Mouse (Mus musculus) left cerebral cortex, adult 8-10 months (tissue): ENCODE data around the gene Hpse2. TPM values are rescaled to one million over a fixed set of nuclear protein-coding genes. Genes with fewer than 3 reads are reported as not detected.
"Not testable (repeated sequence)": the region's sequence is repeated elsewhere in the genome, so short reads cannot be mapped to it uniquely, and the experiment has no call there.

Source experiments
- DNase-seq, 2 experiments: peaks; one replicate each; pipeline ENCODE4 v3.0.0; 2022; ENCODE audit warnings: low spot score in 2 of 2
- total RNA-seq, 4 experiments: library from RNA; stranded (reverse); gene quantifications; 2 replicates each; pipeline ENCODE4 v1.2.4; 2022

The Hpse2 gene
- total RNA-seq, 4 experiments from 2014 or later: 0.08 to 0.13 (median 0.09) TPM; not detected in 1

- DNase-seq: no peak
Measured at GRCm38 (mm10) chr19:42857096-42857495, 531.1 kb downstream of the Hpse2 start.

GRCm38 (mm10) chr19:42855649-42856048 lies 532.5 kb downstream of the Hpse2 start:
- DNase-seq: no peak

GRCm38 (mm10) chr19:42850444-42850843 lies 537.7 kb downstream of the Hpse2 start:
- DNase-seq: no peak

- no peak for DNase-seq
Measured at GRCm38 (mm10) chr19:42839621-42840294, 548.4 kb downstream of the Hpse2 start.

DNA sequence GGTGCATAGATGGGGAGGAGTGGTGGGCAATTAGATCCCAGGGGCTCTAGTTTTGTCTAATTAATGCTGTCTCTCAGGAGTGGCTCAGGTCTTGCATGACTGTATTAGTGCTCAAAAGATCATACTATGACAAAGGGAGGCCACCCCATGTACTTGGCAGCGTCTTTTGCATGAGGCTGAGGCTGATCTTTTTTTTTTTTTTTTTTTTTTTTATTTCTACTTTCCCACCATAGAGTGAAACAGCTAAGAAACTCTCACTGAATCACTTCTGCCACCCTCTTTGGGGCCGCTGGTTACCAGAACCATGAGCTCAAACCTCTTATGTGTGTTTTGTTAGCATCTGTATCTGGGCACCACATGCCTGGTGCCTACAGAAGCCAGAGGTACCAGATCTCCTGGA lies 549.0 kb downstream of the Hpse2 start:
- DNase-seq: no peak

DNA sequence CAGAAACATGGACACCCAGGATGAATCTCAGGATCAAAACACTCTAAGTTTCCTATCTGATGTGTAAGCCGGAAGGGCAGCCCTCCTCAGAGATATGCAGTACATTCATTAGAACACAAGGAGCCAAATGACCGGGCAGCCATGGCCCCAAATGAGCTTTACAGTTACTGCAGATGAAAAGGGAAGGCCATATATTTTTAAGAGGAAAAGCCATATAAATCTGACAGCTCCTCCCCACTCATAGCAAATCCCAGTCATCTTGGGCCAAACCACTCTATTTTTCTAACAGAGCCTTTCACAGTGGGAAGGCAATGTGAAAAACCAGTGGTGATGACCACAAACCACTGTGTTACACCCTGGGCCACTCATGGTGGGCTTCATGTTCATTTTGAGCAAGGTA lies 549.9 kb downstream of the Hpse2 start:
- no peak for DNase-seq

- DNase-seq: no peak
Measured at GRCm38 (mm10) chr19:42837591-42837990, 550.6 kb downstream of the Hpse2 start.

- no peak for DNase-seq
Measured at GRCm38 (mm10) chr19:42833126-42833525, 555.0 kb downstream of the Hpse2 start.

GRCm38 (mm10) chr19:42832251-42832650 lies 555.9 kb downstream of the Hpse2 start:
- DNase-seq: no peak

DNA sequence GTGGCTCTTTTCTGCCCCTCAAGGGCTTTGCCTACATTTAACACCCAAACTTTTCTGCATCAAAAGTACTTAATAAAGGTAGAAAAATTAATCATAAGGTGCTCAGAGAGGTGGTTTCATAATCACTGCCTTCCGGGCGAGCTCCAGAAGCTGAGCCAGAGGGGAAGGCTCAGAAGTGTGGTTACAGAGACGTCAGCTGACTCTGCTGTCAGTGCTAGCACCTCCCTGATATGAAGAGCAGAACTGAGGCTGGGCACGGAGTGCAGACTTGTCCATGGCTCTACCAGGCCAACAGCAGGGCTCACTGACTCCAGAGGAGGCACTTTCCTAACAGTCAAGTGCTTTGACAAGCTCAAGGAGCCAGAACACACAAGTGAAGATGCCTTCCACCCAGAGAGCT lies 559.0 kb downstream of the Hpse2 start:
- no peak for DNase-seq

DNA sequence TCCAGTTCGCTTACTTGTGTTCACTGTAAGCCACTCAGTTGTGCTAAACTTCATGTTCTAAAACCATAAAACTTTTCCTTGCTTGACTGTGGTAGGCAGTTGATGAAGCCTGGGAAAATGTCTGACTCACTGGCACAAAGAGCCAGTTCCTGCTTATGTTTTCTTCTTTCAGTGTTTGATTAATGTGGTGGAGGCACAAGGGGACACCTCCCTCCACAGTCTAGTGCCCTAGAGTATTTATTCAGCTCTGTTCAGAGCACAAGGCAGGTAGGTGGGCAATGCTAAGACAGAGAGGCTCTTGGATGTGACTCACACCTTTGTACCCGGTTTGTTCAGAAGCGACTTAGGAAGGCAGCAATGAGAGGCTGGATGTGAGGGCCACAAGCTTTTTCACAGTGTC lies 560.3 kb downstream of the Hpse2 start:
- no peak for DNase-seq

- no peak for DNase-seq
Measured at GRCm38 (mm10) chr19:42820109-42820508, 568.0 kb downstream of the Hpse2 start.

- no peak for DNase-seq
Measured at GRCm38 (mm10) chr19:42817761-42818160, 570.4 kb downstream of the Hpse2 start.

DNA sequence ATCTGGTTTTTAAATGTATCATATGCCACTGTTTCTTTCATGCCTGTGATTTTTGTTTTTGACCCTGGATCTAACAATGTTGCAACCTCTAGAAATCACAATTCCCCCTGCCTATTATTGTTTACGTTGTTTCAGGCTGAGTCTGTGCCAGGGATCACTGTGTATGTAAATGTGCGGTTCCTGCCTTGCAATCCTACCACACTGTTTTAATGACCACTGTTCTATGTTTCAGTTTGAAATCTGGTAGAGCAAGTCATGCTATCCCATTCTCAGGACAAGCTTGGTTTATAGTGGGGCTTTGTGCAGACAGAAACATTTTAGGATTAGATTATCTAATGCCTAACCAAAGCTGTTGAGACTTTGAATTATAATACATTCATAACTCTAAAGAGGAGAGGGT lies 571.9 kb downstream of the Hpse2 start:
- no peak for DNase-seq

GRCm38 (mm10) chr19:42810140-42810539 lies 578.0 kb downstream of the Hpse2 start:
- no peak for DNase-seq

DNA sequence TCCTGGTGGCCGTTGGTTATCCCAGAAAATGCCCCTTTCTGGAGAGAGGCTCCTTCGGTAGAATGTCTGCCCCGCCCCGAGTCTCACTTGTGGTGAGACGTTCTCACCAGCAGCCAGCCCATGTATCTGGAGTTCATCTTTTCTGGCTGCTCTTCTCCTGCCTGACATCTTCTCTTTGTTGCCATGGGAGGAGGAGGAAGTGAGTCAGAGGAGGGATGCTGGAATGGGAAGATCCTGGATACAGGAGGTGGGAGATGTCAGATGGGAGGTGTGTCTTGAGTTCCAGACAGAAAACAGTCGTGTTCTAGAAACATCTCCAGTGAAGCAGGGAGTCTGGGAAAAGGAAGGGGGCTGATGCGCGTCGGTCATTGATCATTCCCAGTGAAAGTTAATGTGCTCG lies 578.7 kb downstream of the Hpse2 start:
- no peak for DNase-seq

GRCm38 (mm10) chr19:42797866-42798265 lies 590.3 kb downstream of the Hpse2 start:
- no peak for DNase-seq

GRCm38 (mm10) chr19:42795801-42796200 lies 592.4 kb downstream of the Hpse2 start:
- DNase-seq: no peak

DNA sequence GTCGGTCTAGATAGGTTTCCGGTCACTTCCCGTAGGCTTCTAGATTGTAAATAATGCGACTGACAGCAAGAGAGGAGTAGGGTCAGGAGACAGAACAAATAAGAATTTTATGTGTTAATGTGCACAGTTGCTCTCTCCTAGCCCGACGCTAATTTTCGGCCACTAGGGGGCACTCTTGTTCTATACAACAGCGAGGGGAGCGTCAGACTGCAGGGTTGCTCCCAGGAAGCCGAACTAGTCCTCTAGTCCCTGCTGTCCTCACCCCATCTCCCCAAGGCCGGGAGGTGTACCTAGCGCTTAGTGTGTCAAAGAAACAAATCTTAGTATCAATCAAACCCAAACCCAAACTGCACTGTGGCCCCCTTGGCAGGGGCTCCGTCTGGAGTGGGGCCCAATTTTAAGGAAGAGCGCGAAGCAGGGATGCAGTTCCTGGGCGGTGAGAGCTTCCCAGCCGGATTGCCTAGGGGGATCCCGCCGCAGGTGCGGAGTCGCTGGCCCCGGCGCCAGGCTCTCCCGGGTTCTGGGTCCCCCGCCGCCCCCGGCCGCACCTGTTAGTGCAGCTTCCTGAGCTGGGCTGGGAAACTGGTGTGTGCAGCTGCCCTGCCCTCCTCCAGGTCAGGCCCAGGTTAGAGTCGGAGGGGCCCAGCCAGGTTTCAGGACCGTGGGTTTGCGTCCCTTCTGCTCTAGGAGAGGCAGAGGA lies 593.1 kb downstream of the Hpse2 start:
- peak; percentile 62 to 92 for DNase-seq

- no peak for DNase-seq
Measured at GRCm38 (mm10) chr19:42788311-42788710, 599.8 kb downstream of the Hpse2 start.

DNA sequence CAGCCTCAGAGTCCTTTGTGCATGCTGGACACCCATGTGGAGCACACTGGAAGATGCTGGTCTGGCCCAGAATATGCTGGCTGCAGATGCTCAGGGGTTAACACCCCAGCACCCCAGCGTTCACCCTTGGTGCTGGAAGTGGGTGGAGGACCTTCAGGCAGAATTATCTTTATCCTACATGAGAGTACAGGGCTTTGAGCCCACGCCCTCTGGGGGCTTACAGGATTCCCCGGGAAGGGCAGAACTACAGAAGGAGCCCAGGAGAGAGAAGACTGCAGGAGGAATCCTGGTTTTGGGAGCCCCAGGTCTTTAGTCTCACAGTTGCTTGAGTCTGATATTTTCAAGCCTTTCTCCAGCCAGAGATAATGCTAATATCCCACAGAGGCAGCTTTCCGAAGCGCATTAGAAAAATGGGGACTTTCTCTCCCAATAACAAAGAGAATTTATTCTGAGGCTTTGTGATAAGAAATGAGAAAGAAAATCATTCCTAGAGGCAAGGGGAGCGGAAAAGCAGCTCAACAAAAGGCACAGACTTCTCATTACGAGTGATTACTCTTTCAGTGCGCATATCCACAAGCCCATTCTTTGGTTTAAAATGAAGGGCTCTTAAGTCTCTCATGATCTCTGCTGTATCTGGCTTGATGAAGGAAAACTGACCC lies 602.5 kb downstream of the Hpse2 start:
- DNase-seq: no peak

DNA sequence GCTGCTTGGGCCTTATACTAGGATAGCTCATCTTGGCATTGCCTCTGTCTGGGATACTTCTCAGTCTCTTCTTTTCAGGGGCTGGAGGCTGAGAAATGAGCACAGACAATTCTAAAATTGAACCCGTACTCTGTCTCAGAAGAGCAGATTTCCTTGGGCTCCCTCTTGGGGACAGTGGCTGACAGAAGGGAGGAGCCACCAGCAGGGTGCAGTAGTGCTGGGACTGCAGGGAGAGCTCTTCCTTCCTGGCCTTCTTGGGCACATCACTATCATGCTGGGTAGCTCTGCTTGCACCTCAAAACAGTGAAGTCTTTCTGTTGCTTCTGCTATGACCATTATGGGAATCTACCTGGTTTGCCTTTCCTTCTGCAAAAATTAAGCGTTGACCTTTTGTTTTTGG lies 603.0 kb downstream of the Hpse2 start:
- DNase-seq: no peak

- not testable (repeated sequence) for DNase-seq
Measured at GRCm38 (mm10) chr19:42780156-42780538, 608.0 kb downstream of the Hpse2 start.
